Mouse (Mus musculus) heart, embryonic 10.5 days (tissue): Measurements from ENCODE around the gene Txndc16. TPM values are rescaled to one million over a fixed set of nuclear protein-coding genes. Genes with fewer than 3 reads are reported as not detected.

Source experiments
- DNase-seq: peaks from one replicate; pipeline ENCODE4 v3.0.0-alpha.2; 2017; ENCODE audit warnings: low spot score
- H3K27ac ChIP-seq: fragments of 300-500 bp; sonication (generic); 2 replicates; pipeline ENCODE4 v1.5.1; 2016; ENCODE audit warnings: mild to moderate bottlenecking
- H3K27me3 ChIP-seq: fragments of 300-500 bp; sonication (generic); 2 replicates; pipeline ENCODE4 v1.6.1; 2016; ENCODE audit warnings: mild to moderate bottlenecking; ENCODE audit not compliant: poor library complexity, insufficient read depth, severe bottlenecking
- H3K36me3 ChIP-seq: fragments of 300-500 bp; sonication (generic); 2 replicates; pipeline ENCODE4 v1.6.1; 2016; ENCODE audit warnings: mild to moderate bottlenecking, moderate library complexity
- H3K4me1 ChIP-seq: fragments of 300-500 bp; sonication (generic); 2 replicates; pipeline ENCODE4 v1.6.1; 2016; ENCODE audit warnings: mild to moderate bottlenecking
- H3K4me3 ChIP-seq: fragments of 300-500 bp; sonication (generic); 2 replicates; pipeline ENCODE4 v1.5.1; 2016; ENCODE audit warnings: mild to moderate bottlenecking, moderate library complexity
- H3K9me3 ChIP-seq: fragments of 300-500 bp; sonication (generic); 2 replicates; pipeline ENCODE4 v1.6.1; 2016; ENCODE audit warnings: mild to moderate bottlenecking, moderate library complexity
- WGBS: fragments of 180-500 bp; shearing (Covaris S2); methylation state at CpG from one replicate; pipeline ENCODE4 v1.1.7; 2016; 5-methylcytosine and 5-hydroxymethylcytosine counted together
- polyA plus RNA-seq: library from polyadenylated mRNA; unstranded; fragments of >200 nt; fragmentation: Nextera tagmentation; extraction: Ambion mirVana; gene quantifications from 2 replicates; pipeline ENCODE4 v1.2.1, GENCODE M21; 2016

The Txndc16 gene
- polyA plus RNA-seq, 1 experiment from 2014 or later = 9.9 TPM

GRCm38 (mm10) chr14:45135560-45135959 lies 84.6 kb downstream of the Txndc16 start:
- no peak for DNase-seq
- 58% methylated on average over 9 of the region's 9 CpGs for WGBS

GRCm38 (mm10) chr14:45118359-45118758 lies 101.8 kb downstream of the Txndc16 start:
- Histone ChIP-seq H3K27ac (no peak overlapping the region), H3K27me3 (no peaks in the 10 kb centered on the region), H3K4me1 (no peaks in the 10 kb centered on the region), H3K4me3 (no peak overlapping the region), H3K36me3 (no peaks in the 10 kb centered on the region), H3K9me3 (no peaks in the 10 kb centered on the region)
- DNase-seq = no peak
- WGBS = 58% methylated on average over 4 of the region's 4 CpGs

More at GRCm38 (mm10) chr14:45135560-45135959, 84.6 kb downstream of the Txndc16 start:
- H3K27me3 ChIP-seq = no peaks in the 10 kb centered on the region
- H3K4me1 ChIP-seq = no peaks in the 10 kb centered on the region
- no peaks in the 10 kb centered on the region for H3K9me3 ChIP-seq
- no peaks in the 10 kb centered on the region for H3K36me3 ChIP-seq
- no peak overlapping the region for H3K4me3 ChIP-seq
- no peak overlapping the region for H3K27ac ChIP-seq

- DNase-seq = no peak
- Histone ChIP-seq H3K27ac (no peak overlapping the region), H3K9me3 (no peaks in the 10 kb centered on the region), H3K36me3 (no peaks in the 10 kb centered on the region), H3K4me1 (no peaks in the 10 kb centered on the region), H3K4me3 (no peak overlapping the region), H3K27me3 (no peaks in the 10 kb centered on the region)
- 89% methylated on average over 8 of the region's 8 CpGs for WGBS
Measured at GRCm38 (mm10) chr14:45102201-45102600, 117.9 kb downstream of the Txndc16 start.

- no peaks in the 10 kb centered on the region for H3K4me1 ChIP-seq
- 67% methylated on average over 3 of the region's 3 CpGs for WGBS
- DNase-seq = no peak
- H3K36me3 ChIP-seq = no peaks in the 10 kb centered on the region
- H3K27ac ChIP-seq = no peak overlapping the region
- no peaks in the 10 kb centered on the region for H3K9me3 ChIP-seq
- no peak overlapping the region for H3K4me3 ChIP-seq
- no peaks in the 10 kb centered on the region for H3K27me3 ChIP-seq
Measured at GRCm38 (mm10) chr14:45092327-45092726, 127.8 kb downstream of the Txndc16 start.

- DNase-seq = no peak
- H3K36me3 ChIP-seq = no peaks in the 10 kb centered on the region
- H3K4me3 ChIP-seq = no peak overlapping the region
- no peaks in the 10 kb centered on the region for H3K27me3 ChIP-seq
- 76% methylated on average over 4 of the region's 4 CpGs for WGBS
- no peak overlapping the region for H3K27ac ChIP-seq
- H3K9me3 ChIP-seq = no peaks in the 10 kb centered on the region
- H3K4me1 ChIP-seq = no peaks in the 10 kb centered on the region
Measured at GRCm38 (mm10) chr14:45090011-45090410, 130.1 kb downstream of the Txndc16 start.

- Histone ChIP-seq H3K9me3 (no peaks in the 10 kb centered on the region), H3K27me3 (no peaks in the 10 kb centered on the region), H3K4me1 (no peaks in the 10 kb centered on the region), H3K27ac (no peak overlapping the region), H3K4me3 (no peak overlapping the region), H3K36me3 (no peaks in the 10 kb centered on the region)
- 74% methylated on average over 5 of the region's 5 CpGs for WGBS
- no peak for DNase-seq
Measured at GRCm38 (mm10) chr14:45085651-45086425, 134.3 kb downstream of the Txndc16 start.

GRCm38 (mm10) chr14:45084656-45085280 lies 135.4 kb downstream of the Txndc16 start:
- no peak for DNase-seq
- Histone ChIP-seq H3K4me3 (no peak overlapping the region), H3K27ac (no peak overlapping the region), H3K4me1 (no peaks in the 10 kb centered on the region), H3K9me3 (no peaks in the 10 kb centered on the region), H3K36me3 (no peaks in the 10 kb centered on the region), H3K27me3 (no peaks in the 10 kb centered on the region)
- WGBS = 94% methylated on average over 5 of the region's 5 CpGs

- no peaks in the 10 kb centered on the region for H3K36me3 ChIP-seq
- no peak for DNase-seq
- no peak overlapping the region for H3K27ac ChIP-seq
- no peak overlapping the region for H3K4me3 ChIP-seq
- peaks cover 10% of the 10 kb centered on the region; the same call in 1 of the 2 replicates for H3K27me3 ChIP-seq
- 59% methylated on average over 4 of the region's 4 CpGs for WGBS
- H3K9me3 ChIP-seq = no peaks in the 10 kb centered on the region
- H3K4me1 ChIP-seq = no peaks in the 10 kb centered on the region
Measured at GRCm38 (mm10) chr14:45083540-45083939, 136.6 kb downstream of the Txndc16 start.

Other genes with a start within 250 kb of the Txndc16 start
- gene Ptger2, start 232.1 kb downstream of the Txndc16 start, polyA plus RNA-seq = 0.05 TPM in 1 of 2 replicates, not detected in the other
- 3.2 and 3.3 TPM in 2 replicates for gene Gpr137c, start 611 bp downstream of the Txndc16 start, polyA plus RNA-seq
- gene Ero1l, start 98.4 kb upstream of the Txndc16 start, polyA plus RNA-seq = 47.3 and 52.8 TPM in 2 replicates
- gene Psmc6, start 109.5 kb upstream of the Txndc16 start, polyA plus RNA-seq = 146 and 161 TPM in 2 replicates
- 45.3 and 49.6 TPM in 2 replicates for gene Styx, start 130.8 kb upstream of the Txndc16 start, polyA plus RNA-seq
- 34.9 and 54.4 TPM in 2 replicates for gene Gnpnat1, start 184.6 kb upstream of the Txndc16 start, polyA plus RNA-seq